Mouse (Mus musculus) kidney, embryonic 16.5 days (tissue): ENCODE data around the gene Pet100. TPM values are rescaled to one million over a fixed set of nuclear protein-coding genes. Genes with fewer than 3 reads are reported as not detected.

Experiments
- ATAC-seq: fragments of 200-750 bp; cut with Nextera tagmentation; 2 replicates; pipeline ENCODE4 v1.8.0; 2017; ENCODE audit warnings: moderate TSS enrichment; ENCODE audit not compliant: low FRiP score, low TSS enrichment
- H3K27ac ChIP-seq: fragments of 300-500 bp; sonication (generic); 2 replicates; pipeline ENCODE4 v1.5.1; 2014; ENCODE audit warnings: low read length
- H3K27me3 ChIP-seq: fragments of 300-500 bp; sonication (generic); 2 replicates; pipeline ENCODE4 v1.6.1; 2014; ENCODE audit warnings: low read length, control low read depth, mixed read lengths; ENCODE audit not compliant: insufficient read depth
- H3K36me3 ChIP-seq: fragments of 300-500 bp; sonication (generic); 2 replicates; pipeline ENCODE4 v1.6.1; 2014; ENCODE audit warnings: low read length, control low read depth, mixed read lengths; ENCODE audit not compliant: insufficient read depth
- H3K4me1 ChIP-seq: fragments of 300-500 bp; sonication (generic); 2 replicates; pipeline ENCODE4 v1.6.1; 2014; ENCODE audit warnings: low read length, control low read depth, mixed read lengths; ENCODE audit not compliant: insufficient read depth
- H3K4me2 ChIP-seq: fragments of 300-500 bp; sonication (generic); replicated peaks from 2 replicates; pipeline ENCODE4 v1.6.1; 2014; ENCODE audit warnings: low read depth, low read length
- H3K4me3 ChIP-seq: fragments of 300-500 bp; sonication (generic); 2 replicates; pipeline ENCODE4 v1.5.1; 2014; ENCODE audit warnings: mild to moderate bottlenecking, low read length
- H3K9ac ChIP-seq: fragments of 300-500 bp; sonication (generic); replicated peaks from 2 replicates; pipeline ENCODE4 v1.6.1; 2014; ENCODE audit warnings: low read length
- H3K9me3 ChIP-seq: fragments of 300-500 bp; sonication (generic); 2 replicates; pipeline ENCODE4 v1.6.1; 2016; ENCODE audit warnings: low read length, control low read depth
- WGBS: fragments of 180-500 bp; shearing (Covaris S2); extraction: QIAGEN DNeasy Blood & Tissue Kit; methylation state at CpG from one replicate; pipeline ENCODE4 v1.1.7; 2014; 5-methylcytosine and 5-hydroxymethylcytosine counted together
- polyA plus RNA-seq: library from polyadenylated mRNA; unstranded; fragments of >200 nt; fragmentation: Nextera tagmentation; extraction: Ambion mirVana; gene quantifications from 2 replicates; pipeline ENCODE4 v1.2.1, GENCODE M21; 2015

The Pet100 gene
- polyA plus RNA-seq, 1 experiment from 2014 or later: 85.9 TPM

DNA sequence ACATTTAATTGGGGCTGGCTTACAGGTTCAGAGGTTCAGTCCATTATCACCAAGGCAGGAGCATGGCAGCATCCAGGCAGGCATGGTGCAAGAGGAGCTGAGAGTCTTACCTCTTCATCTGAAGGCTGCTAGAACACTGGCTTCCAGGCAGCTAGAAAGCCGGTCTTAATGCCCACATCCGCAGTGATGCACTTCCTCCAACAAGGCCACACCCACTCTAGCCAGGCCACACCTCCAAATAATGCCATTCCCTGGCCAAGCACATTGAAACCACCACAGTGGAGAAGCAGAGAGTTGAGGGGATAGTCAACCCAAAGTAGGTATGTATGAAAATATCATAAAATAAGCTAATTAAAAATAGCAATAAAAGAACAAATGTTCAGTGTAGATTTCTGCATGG is 49.0 kb downstream of the Pet100 start:
- H3K27ac ChIP-seq: no peak overlapping the region
- no peak for ATAC-seq
- peaks cover 6% of the 10 kb centered on the region; the same call in 1 of the 2 replicates for H3K4me1 ChIP-seq
- no peaks in the 10 kb centered on the region for H3K36me3 ChIP-seq
- H3K4me3 ChIP-seq: no peak overlapping the region
- no peaks in the 10 kb centered on the region for H3K9me3 ChIP-seq
- WGBS: 78% methylated on average over 2 of the region's 2 CpGs
- no peak overlapping the region for H3K4me2 ChIP-seq
- no peaks in the 10 kb centered on the region for H3K27me3 ChIP-seq
- no peak overlapping the region for H3K9ac ChIP-seq

DNA sequence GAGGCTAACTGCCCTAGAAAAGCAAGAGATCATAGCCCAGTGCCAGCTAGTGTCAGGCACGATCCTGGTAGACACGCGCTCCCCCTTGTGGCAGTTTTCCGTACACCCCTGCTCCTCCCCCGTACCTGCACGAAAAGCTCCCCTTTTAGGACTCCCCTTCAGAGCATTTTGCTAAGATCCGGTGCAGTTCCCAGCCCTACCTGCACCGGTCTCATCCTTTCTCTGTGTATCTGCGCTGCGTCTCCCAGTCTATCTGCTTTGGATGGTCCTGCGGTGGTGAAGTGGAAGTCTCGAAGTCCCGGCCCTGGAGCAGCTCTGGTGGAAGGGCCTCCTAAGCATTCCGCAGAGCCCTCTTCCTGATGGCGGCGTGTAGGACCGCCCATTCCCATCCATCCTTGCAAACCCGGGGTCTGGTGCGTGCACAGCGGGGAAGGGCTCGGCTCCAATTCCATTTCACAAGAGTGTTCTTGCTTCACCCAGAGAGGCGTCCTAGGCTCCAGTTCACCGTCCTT is 50.7 kb downstream of the Pet100 start, which contains the start of gene Fcor:
Fcor (minus strand) TSS at position 383 of the 512 bp plus-strand sequence.
- H3K4me1 ChIP-seq: peaks cover 11% of the 10 kb centered on the region; the same call in 1 of the 2 replicates
- no peaks in the 10 kb centered on the region for H3K27me3 ChIP-seq
- peak; percentile 81 for ATAC-seq
- under 1% methylated on average over 23 of the region's 23 CpGs for WGBS
- peak within 1 kb of the TSS; percentile 46; the same call in 1 of the 2 replicates for H3K27ac ChIP-seq
- no peaks in the 10 kb centered on the region for H3K36me3 ChIP-seq
- peak within 1 kb of the TSS; percentile 68 for H3K4me2 ChIP-seq
- no peaks in the 10 kb centered on the region for H3K9me3 ChIP-seq
- H3K4me3 ChIP-seq: peak within 1 kb of the TSS; percentile 63
- H3K9ac ChIP-seq: peak within 1 kb of the TSS; percentile 78

DNA sequence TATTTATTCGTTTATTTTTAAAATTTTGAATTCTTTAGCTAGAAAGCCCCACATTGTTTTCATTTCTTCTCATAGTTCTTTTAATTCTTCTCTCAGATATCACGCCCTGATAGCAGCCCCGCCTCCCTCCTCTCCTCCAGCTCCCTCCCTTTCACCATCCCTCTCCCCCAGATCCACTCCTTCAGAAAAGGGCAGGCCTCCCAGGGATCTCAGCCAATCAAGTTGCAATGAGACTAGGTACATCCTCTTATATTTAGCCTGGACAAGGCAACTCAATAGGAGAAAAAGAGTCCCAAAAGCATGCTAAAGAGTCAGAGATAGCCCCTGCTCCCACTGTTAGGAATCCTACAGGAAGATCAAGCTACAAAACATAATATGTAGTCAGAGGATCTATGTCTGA is 53.3 kb downstream of the Pet100 start:
- H3K9ac ChIP-seq: no peak overlapping the region
- H3K4me1 ChIP-seq: peaks cover 22% of the 10 kb centered on the region
- WGBS: 55% methylated on average over 3 of the region's 3 CpGs
- H3K27ac ChIP-seq: no peak overlapping the region
- H3K9me3 ChIP-seq: no peaks in the 10 kb centered on the region
- H3K36me3 ChIP-seq: peaks cover 12% of the 10 kb centered on the region
- H3K4me2 ChIP-seq: no peak overlapping the region
- ATAC-seq: no peak
- H3K27me3 ChIP-seq: no peaks in the 10 kb centered on the region
- no peak overlapping the region for H3K4me3 ChIP-seq

Other genes with a start within 250 kb of the Pet100 start
- gene Arhgef18, start 228.5 kb upstream of the Pet100 start, polyA plus RNA-seq: 11.6 and 12.1 TPM in 2 replicates
- 8.7 and 10.1 TPM in 2 replicates for gene Pex11g, start 153.9 kb upstream of the Pet100 start, polyA plus RNA-seq
- gene Tex45, start 150.7 kb upstream of the Pet100 start, polyA plus RNA-seq: 0.19 TPM in 1 of 2 replicates, not detected in the other
- gene Zfp358, start 128.4 kb upstream of the Pet100 start, polyA plus RNA-seq: 55.6 and 57.1 TPM in 2 replicates
- 72.2 and 73.5 TPM in 2 replicates for gene Mcoln1, start 121.1 kb upstream of the Pet100 start, polyA plus RNA-seq
- gene Pnpla6, start 106.2 kb upstream of the Pet100 start, polyA plus RNA-seq: 35.7 and 42.4 TPM in 2 replicates
- gene C330021F23Rik, start 53.6 kb upstream of the Pet100 start, polyA plus RNA-seq: 8.4 and 8.5 TPM in 2 replicates
- 13.7 and 16.8 TPM in 2 replicates for gene Camsap3, start 34.3 kb upstream of the Pet100 start, polyA plus RNA-seq
- 75.2 and 76.9 TPM in 2 replicates for gene Xab2, start 232 bp upstream of the Pet100 start, polyA plus RNA-seq
- 0.48 and 0.51 TPM in 2 replicates for gene Pcp2, start 4.0 kb downstream of the Pet100 start, polyA plus RNA-seq
- 102 and 105 TPM in 2 replicates for gene Stxbp2, start 9.4 kb downstream of the Pet100 start, polyA plus RNA-seq
- gene Retn, start 34.2 kb downstream of the Pet100 start, polyA plus RNA-seq: 0.31 and 0.55 TPM in 2 replicates
- gene Mcemp1, start 44.2 kb downstream of the Pet100 start, polyA plus RNA-seq: 0.20 and 0.50 TPM in 2 replicates
- gene Fcor, start 50.8 kb downstream of the Pet100 start, polyA plus RNA-seq: 13.2 and 14.8 TPM in 2 replicates
- 42.1 and 44.7 TPM in 2 replicates for gene Trappc5, start 54.8 kb downstream of the Pet100 start, polyA plus RNA-seq
- gene Fcer2a, start 72.6 kb downstream of the Pet100 start, polyA plus RNA-seq: 0.22 TPM in 1 of 2 replicates, not detected in the other
- gene Clec4g, start 99.1 kb downstream of the Pet100 start, polyA plus RNA-seq: 0.41 and 0.45 TPM in 2 replicates
- gene Cd209a, start 127.4 kb downstream of the Pet100 start, polyA plus RNA-seq: not detected in 2 replicates
- not detected in 2 replicates for gene Cd209e, start 232.8 kb downstream of the Pet100 start, polyA plus RNA-seq